Mouse (Mus musculus): ENCODE results near the gene Obsl1. TPM values are rescaled to one million over a fixed set of nuclear protein-coding genes. Genes with fewer than 3 reads are reported as not detected.

Obsl1 gene
- total RNA-seq, 2 experiments from 2014 or later: 95.2 to 118 TPM

DNA sequence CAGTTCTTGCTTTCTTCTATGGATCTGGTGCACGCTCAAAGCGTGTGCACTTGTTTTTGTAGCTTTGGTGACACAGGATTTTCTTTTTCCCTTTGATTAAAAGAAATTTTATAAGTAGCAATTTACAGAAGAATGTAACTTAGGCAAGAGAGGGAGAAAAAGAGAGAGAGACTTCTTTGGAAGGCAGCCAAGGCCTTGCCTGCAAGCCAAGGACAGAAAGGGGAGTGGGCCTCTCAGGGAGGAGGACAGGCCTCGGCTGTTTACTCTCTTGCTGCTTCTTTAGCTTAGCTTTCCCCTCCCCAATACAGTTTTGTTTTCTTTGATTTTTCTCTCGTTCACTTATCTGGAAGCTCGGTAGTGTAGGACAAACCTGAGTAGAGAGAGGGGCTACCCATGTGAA lies 13.3 kb upstream of the Obsl1 start:
- peak; percentile 66 for DNase-seq

DNA sequence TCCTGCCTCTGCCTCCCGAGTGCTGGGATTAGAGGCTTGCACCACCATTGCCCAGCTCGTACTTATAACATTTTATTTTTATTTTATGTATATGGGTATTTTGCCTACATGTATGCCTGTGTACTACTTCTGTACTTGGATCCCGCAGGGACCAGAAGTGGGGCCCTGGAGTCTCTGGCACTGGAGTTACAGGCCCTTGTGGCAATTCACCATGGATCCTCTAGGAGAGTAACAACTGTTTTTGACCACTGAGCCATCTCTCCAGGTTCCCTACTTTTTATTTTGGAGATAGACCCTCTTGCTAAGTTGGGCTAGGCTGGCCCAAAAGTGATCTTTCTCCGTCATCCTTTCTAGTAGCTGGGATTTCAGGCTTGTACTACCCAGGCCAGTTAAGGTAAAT lies 12.2 kb upstream of the Obsl1 start:
- DNase-seq: no peak

DNA sequence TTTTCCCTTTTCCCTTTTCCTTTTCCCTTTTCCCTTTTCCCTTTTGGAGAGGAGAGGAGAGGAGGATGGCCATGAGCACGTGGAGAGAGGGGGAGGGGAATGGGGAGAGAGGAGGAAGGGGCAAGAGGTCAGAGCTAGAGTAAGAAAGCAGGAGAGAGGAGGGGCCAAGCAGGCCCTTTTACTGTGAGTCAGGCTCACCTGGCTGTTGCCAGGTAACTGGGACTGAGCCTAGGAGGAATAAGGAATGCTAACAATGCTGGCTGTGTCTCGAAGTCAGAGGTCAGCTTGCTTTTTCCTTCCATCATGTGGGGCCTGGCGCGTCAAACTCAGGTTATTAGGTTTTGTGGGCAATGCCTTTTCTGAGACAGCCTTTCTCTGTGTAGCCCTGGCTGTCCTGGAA lies 11.7 kb upstream of the Obsl1 start:
- no peak for DNase-seq

DNA sequence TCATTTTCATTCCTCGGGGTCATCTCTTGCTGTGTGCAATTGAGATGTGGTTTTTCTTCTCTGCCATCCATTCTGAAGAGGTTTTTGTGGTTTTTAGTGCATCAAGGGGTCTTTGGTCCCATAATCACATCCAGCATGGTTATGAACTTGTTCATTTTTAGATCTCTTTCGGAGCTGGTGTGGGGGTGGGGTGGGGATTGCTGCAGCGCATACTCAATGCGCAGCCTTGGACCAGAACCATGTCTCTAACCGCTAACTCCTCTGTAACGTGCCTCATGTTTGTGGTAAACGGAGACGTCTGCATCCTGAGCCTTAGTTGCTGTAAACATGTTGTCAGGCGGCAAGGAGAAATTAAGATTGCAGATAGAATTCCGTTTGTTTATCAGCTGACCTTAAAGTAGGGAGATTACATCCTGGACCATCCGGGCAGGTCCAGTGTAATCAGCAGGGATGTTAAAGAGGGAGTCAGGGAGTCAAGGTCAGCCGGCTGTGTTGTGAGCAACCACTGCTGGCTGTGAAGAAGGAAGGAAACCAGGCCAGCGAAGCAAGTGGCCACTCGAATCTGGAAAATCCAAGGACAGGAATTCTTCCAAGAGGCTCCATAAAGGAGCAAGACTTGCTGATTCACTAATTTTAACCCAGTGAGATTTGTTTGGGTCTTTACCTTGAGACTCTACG lies 10.6 kb upstream of the Obsl1 start:
- peak; percentile 48 for DNase-seq

DNA sequence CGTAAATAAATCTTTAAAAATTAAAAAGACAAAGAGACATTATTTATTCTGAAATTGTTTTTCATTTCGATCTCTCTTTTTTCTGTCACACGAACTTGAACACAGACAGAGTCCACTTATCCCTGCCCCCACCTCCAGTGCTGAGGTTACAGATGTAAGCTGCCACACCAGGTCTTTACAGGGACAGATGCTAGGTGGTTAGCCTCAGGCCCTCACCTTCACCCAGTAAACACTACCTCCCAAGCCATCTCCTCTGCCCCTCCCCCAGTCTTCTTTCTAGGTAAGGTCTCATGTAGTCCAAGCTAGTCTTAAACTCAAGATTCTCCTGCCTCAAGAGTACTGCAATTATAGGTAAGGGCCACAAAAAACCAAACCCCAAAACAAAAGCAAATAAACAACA lies 6.3 kb upstream of the Obsl1 start:
- no peak for DNase-seq

DNA sequence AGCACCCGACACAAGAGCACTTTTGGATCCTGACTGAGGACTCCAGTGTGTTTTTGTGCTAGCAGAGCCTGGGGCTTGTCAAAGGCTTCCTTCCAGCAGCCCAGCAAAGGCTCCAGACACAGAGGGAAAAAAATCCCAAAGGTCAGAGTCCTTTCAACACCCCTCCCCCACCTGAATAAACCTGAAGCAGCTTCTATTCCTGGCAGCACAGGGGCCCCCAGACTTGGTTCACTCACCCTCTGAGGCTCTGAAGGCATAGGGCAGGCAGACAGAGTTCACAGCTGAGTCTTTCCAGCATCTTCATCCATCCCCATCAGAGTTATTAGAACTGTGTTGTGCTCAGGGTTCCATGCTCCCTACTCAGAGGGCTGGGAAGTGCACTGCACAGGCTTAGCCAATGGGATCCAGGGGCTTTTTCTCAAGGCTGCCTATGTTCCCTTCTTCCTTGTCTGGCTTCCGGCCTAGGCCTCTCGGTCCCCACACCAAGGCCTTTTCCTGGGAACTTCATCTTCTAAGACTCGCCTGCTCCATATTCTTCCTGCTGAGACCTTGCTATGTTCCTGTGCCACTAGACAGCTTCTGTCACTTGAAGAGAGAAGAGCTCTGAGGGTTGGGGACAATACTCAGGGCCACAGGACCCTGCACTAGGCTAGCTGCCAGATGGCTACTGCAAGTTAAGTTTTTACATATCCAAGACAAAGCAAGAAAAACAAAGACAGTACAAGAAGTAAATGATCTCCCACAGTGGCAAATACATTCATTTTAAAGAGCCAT lies 5.4 kb upstream of the Obsl1 start:
- peak; percentile 34 for DNase-seq

DNA sequence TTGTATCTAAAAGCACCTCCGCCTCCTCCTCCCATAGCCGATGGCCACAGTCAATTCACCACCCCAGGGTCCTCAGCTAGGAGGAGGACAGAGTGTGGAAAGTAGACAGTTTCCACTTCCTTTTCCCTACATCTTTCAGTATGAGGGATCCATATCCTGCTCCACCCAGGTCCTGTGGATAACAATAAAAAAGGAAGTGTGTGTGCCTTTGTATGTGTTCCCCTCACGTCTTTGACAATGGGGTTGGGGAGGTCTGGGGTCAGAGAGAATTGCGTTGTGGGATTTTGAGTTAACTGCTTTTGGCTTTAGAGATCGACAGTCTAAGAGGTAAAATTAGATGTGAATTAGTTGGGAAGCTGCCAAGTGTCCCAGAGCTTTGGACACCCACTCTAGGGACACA lies 3.9 kb upstream of the Obsl1 start:
- DNase-seq: no peak

DNA sequence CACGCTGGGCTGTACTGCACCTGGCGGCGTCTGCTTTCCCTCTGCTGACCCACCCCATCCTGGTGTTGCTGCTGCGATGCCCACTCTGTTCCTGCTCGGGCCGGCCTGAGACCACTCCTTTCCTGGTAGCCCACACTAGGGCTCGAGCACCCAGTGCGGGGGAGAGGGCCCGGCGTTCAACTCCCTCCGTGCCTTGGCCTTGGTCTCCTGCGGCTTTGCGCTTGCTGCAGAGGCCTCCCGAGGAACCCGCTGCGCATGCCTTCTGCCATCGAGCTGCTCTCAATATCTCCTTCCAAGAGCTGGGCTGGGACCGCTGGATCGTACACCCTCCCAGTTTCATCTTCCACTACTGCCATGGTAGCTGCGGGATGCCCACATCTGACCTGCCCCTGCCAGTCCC lies 3.3 kb upstream of the Obsl1 start:
- no peak for DNase-seq

DNA sequence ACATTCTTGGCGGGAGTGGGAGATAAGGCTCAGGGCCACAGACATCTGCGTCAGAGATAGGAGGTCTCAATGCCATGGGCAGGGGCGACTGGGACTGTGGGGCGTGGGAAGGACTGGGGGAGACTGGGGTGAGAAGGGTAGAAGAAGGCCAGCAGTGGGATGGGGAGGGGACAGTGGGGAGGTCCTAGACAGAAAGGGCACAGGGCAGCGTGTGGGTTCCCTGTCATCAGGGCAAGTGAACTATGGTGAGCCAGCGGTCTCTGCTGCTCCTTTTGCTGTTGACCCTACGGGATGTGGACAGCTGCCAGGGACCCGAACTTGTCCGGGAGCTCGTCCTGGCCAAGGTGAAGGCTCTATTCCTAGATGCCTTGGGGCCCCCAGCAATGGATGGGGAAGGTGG lies 754 bp upstream of the Obsl1 start, which contains the start of gene Inha:
Gene Inha, plus strand, starts transcription at position 72 of the 400 bp plus-strand sequence.
- DNase-seq: peak; percentile 65

DNA sequence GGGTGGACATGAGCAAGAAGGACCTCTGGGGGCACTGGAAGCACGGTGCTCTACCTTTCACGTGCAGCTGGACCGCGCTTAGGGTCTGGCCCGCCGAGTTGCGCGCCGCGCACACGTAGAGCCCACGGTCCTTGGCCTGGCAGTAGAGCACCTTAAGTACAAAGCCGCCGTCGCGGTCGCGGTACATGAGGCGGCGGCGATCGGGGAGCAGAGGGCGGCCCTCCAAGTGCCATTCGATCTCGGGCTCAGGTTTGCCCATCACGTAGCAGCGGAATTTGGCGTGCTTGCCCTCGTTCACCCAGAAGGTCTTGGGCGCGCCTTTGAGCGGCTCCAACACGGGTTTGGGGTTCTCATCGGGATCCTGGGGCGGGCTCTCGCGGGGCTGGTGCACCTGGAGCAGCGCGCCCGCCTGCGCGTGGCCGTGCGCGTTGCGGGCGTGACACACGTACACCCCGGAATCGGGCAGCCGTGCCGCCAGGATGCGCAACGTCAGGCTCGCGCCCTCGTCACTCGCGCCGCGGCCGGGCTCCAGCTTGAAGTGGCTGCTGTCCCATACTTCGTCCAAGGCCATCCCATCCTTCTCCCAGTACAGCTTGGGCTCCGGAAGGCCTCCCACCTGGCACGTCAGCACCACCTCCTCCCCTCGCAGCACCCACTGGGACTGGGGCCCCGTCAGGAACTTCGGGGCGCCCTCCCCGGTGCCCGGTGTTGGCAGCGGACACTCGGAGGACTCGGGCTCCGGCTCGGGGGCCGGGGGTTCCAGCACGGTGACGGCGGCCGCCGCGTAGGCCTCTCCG lies 895 bp downstream of the Obsl1 start:
- peak; percentile 88 for DNase-seq

DNA sequence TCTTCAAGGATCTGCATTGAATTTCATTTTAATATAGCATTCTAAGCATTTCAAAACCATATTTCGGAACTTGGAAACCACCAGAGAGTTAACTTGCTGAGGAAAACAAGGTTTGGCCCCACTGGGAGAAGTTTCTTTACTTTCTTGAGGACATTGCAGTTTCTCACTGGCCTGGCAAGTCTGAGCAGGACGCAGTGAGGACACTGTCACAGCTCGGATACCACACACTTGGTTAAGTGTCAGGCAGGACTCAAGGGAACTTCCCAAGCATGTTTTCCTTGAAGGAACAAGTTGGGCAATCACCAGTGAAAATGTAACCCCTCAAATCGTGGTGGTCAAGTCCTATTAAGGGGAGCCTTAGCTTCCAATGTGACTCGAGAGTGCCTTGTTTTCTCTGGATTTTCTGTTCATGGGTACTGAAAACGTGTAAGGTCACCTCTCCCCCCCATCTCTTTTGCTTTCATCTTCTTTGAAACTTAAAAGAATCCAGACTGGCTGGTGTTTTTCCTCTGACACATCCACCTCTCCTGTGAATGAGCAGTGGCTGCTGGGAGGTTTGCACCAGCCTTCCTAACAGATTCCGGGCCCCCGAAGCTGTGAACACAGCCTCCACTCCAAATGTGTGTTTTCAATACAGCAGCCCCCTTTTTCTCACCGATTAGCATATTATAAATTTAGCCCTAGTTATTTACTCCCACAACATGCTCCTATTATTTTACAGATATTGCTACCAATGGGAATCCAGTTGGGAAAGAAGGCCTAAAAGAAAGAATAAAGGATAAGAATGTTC lies 1.8 kb downstream of the Obsl1 start:
- peak; percentile 46 for DNase-seq

DNA sequence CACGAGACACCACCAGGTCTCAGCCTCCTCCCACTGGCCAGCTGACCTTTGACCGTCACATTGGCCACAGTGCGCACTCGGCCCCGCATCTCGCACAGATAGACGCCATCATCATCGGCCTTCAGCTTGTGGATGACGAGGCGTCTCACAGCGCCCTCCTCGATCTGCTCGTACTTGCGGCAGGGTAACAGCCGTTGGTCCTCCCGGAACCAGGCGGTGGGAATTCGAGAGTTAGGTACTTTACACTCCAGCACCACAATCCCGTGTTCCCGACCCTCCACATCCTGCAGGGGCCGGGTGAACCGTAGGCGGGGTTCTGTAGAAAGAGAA lies 2.6 kb downstream of the Obsl1 start:
- DNase-seq: peak; percentile 47

DNA sequence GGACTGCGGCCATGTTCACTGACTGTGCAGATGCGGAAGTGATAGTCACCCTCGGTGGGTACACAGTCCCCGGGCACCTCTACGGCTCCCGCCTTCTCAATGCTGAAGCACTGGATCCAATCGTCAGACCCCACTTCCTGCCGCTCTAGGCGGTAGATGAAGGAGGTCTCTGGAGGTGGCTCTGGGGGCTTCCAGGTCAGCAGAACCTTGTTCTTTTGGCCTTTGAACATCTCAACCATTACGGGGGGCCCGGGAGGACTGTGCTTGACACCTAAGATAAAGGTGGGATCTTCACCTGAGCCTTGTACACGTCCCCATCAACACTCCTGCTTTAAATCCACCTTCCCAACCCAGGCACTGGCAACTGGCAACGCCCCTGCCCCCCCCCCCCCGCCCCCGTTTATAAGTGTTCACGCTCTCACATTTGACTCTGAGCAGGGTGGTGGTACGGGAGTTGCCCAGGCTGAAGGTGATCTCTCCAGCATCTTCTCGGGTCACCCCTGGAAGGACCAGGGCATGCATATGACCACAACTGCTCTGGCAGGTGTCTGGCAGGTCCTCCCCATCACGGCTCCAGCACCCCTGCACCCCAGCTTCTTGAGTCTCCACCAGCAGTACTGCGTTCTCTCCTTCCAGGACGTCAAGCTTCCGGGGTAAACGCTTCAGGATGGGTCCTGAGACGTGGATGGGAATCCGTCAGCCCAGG lies 3.2 kb downstream of the Obsl1 start:
- DNase-seq: no peak

DNA sequence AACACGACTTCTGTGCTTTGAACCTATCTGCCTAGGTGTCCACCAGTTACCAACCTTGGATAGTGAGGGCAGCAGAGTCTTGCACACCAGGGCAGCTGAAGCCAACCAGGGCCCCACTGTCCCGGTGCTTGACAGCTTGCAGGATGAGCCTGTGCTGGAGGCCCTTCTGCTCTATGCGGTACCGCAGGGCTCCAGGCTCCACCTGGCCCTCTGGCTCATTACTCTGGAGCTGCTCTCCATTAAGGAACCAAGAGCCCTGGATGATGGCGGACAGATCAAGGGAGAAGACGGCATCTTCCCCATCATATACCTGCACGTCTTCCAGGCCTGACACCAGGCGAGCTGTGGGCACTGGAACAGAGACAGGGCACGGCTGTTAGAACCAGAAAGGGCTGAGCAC lies 4.3 kb downstream of the Obsl1 start:
- DNase-seq: no peak

DNA sequence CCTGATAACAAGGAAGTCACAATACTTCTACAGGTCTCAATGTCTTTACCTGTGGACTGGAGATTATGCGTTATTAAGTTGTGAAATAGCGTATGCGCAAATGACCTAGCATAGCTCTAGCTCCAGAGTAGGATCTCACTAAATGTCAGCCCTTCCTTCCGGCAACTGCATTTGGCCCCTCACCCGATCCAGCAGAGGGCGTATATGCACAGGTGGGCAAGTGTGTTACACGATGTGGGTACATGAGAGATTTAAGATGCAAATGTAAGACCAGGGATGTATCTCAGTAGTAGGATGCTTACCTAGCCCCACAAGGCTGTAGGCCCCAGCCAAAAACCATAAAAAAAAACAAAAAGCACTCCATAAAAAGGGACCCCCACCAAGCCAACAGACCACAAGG lies 6.8 kb downstream of the Obsl1 start:
- DNase-seq: no peak

DNA sequence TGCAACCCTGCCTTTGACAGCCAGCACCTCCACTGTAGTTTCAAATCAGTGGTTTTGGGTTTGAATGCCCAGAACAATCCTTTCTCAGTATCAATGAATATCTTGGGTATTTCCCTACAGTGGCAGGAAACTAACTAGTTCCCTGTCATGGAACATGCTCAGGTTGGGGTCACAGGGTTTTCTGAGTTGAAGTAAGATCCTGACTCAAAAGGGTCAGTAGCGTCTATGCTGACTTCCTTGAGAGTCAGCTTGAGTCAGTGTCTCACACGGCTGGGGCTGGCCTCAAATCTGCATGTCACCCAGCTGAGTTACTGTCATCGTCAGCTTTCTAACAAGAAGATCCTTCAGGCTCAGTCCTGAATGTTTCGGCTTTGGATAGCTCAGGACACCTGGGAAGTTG lies 7.4 kb downstream of the Obsl1 start:
- no peak for DNase-seq

DNA sequence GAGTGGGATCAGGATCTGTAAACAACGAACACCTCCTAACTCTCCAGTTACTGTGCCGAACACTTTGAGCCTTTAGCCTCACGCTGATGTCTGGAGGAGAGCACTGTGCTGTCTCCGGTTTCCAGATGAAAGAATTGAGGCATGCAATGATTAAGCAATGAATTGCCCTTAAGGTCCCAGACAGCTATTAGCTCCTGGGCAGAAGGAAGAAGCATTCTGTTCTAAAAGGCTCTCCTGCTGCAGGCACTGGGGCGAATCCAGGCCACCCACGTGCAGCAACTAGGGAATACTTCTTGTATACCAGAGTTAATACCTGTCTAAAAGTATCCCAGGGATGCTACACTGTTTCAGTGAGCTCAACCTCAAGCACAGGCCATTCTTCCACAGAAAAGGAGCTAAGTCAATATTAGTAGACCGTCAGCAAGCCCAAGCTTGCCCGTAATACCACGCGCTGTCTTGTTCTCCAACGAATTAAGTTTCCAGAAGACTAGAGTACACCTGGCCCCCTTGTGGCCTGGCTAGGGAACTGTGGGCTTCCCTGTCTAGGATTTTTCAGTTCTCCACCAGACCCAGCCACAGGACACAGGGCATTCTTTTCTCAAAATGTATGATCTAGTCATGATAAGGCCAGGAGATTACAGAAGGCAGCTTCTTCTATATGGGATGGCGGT lies 11.2 kb downstream of the Obsl1 start:
- peak; percentile 65 for DNase-seq

DNA sequence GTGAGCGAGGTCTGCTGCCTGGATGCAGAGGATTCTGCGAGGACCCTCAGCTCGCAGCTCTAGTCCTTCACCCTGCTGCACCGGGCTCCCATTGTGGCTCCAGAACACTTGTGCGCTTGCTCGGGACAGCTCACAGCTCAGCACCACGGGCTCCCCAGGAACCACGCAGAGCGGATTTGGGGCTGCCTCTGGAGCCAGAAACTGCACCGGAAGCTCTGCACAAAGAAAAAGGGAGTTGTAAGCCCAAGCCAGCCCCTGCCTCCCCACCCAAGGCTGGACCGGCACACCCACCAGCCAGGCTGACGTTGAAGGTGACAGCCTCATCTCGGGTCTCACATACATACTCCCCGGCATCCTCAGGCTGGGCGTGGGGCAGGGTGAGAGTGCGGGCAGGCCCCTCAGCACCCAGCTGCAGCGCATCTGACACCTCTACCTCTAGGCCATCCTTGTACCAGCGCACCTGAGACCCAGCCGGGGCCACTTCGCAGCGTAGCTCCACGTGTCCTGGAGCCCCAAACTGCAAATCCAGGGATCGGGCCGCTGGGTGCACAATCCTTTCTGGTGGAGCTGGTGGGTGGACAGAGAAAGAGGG lies 13.6 kb downstream of the Obsl1 start:
- no peak for DNase-seq

DNA sequence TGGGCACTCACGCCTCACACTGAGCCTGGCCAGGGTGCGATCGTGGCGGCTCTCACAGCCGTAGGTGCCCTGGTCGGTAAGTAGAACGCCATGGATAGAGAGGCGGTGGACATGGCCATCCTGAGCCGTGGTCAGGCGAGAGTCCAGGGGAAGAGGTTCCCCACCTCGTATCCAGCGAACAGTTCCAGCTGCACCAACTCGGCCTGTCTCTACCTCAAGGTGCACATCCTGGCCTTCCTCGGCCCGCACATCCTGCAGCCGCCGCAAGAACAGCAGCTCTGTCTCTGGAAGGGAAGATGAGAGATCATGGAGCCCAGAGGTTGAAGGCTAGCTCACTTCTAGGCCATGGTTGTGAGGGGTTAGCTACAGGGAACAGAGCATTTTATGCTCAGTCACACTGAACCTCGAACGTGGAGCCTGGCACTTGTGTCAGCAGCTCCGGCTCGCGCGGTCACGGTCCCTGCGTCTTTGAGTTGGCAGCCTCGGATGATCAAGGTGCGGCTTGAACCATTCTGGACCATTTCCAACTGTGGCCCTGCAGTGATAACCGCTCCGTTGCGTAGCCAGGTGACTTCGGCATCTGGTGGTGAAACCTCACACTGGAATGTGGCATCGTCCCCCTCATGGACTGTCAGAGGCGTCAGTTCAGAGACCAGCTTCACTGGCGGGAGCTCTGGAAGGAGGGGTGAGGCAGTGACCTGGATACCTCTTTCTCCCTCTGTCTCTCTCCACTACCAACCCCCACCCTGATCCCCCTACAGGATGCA lies 15.3 kb downstream of the Obsl1 start:
- no peak for DNase-seq

All from adrenal gland, postnatal 10 days (tissue).